Mouse (Mus musculus) inflammation-experienced regulatory T-cells (primary cell): Measurements from ENCODE around the gene Dock9. TPM values are rescaled to one million over a fixed set of nuclear protein-coding genes. Genes with fewer than 3 reads are reported as not detected.

ENCODE experiments used
- polyA plus RNA-seq, 2 experiments: library from polyadenylated mRNA; unstranded; fragments of 100-300 nt; shearing (Covaris generic); gene quantifications; one replicate each; pipeline ENCODE4 v1.2.1; 2017

The Dock9 gene
- polyA plus RNA-seq, result 1 to 10 TPM; 6.0 to 9.0 TPM

DNA sequence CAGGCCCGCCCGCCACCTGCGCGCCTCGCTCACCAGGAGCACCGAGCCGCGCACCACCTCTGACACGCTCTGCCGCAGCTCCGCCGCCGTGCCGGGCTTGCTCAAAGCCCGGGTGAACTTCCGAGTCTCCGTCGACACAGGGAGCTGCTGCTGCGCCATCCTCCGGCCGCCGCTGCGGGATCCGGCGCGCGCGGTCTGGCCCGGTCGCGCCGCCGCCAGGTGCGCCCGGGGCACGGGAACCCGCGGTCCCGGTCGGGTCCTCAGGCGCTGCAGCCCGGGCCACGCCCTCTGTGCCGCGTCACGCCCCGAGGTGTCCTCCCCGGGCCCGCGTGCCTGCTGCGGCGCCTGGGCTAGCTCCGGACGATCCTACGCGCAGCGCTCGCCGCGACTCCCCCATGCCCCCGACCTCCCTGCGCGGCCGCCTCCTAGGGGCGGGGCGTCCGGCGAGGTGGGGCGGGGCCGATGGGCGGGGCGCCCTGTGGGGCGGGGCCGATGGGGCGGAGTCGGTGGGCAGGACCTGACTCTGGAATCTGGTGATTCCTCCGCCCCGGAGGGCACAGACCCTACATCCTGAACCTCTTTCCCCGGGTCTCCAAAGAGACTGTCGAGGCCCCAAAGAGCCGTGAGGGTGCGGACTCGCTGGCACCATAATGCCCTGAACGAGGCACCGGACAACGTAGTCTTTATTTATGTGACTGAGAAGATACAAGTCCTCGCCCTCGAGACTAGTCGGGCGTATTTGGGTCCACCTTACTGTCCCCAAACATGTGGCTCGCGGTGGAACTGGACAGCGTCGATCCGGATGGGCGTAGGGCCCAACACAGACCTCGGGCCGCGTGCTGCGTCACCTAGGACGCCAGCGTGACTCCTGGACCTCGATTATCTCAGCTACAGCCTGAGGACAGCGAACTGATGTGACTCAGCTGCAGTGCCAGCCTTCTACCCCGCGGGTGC is at the start of gene Dock9:
TSS of gene Dock9 (minus strand) at position 381 of the 954 bp plus-strand sequence.

DNA sequence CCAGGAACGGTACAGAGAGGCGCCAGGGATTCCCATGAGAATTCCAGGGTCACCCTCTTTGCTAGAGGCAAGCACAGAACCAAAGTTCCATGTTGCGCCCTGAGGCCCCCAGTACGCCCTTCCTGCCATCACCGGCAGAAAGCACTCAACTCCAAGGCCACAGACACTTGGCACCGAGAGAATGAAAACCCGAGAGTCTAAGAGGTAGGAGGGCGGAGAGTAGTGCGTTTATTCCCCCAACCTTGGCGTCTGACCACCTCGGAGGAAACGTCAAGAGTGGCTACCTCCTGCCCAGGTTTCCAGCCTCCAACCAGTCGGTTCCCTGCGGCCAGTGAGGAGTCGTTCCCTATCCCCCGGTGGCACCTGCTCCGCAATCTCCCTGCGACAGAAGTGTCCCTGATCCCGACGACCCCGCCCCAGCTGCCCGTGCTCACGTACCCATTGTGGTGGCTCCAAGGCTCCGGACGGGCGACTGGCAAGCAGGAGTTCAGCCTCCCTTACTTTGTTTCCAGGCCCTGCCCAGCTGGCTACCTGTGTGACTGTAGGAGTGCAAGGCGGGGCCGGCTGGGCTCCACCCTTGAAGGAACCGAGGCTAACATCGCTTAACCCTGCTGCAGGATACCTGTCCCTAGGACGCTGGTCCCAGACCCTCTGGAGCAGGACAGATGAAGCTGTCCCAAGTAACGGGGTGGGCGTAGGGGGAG is 292.7 kb downstream of the Dock9 start, which contains the start of gene Slc15a1:
TSS of gene Slc15a1 (minus strand) at position 472 of the 704 bp plus-strand sequence.

Other genes starting within 250 kb of the Dock9 start
- 100 to 1,000 TPM; 134 to 148 TPM for gene Ubac2, start 80.8 kb upstream of the Dock9 start, polyA plus RNA-seq
- 10 to 100 TPM; 64.0 to 73.4 TPM for gene Gpr18, start 117.9 kb upstream of the Dock9 start, polyA plus RNA-seq
- gene Gpr183, start 167.4 kb upstream of the Dock9 start, polyA plus RNA-seq, result 100 to 1,000 TPM in 1 of 2 experiments, 10 to 100 TPM in 1; 82.5 to 230 TPM
- under 1 TPM in 1 of 2 experiments, not detected in 1; 0.23 TPM for gene Timm8a2, start 236.8 kb upstream of the Dock9 start, polyA plus RNA-seq